Mouse (Mus musculus) ovary, postnatal 10 days (tissue): ENCODE measurements around the gene B3gnt6.

Experiments
- DNase-seq: peaks from one replicate; pipeline ENCODE4 v3.0.0; 2022; ENCODE audit warnings: low spot score

Gene B3gnt6

DNA sequence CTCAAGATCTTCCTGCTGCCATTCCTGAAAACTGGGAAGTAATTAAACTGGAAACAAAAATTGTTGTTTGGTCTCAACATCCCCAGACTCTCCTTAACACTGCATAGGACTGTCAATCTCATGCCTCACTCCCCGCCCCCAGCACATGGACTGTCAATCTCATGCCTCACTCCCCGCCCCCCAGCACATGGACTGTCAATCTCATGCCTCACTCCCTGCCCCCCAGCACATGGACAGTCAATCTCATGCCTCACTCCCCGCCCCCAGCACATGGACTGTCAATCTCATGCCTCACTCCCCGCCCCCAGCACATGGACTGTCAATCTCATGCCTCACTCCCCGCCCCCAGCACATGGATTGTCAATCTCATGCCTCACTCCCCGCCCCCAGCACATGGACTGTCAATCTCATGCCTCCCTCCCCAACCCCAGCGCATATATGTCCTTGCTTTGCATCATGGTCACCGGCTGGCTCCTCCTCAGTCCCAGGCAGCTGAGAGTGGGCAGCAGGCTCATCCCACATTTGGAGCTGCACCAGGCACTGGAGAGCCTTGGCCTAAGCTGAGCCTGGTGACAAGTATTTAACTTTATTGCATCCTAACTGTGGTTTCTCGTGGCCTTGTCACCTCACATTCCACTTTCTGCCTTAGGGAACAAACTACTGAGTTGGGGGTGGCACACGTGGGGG, 50.4 kb downstream of the B3gnt6 start:
- DNase-seq: no peak

DNA sequence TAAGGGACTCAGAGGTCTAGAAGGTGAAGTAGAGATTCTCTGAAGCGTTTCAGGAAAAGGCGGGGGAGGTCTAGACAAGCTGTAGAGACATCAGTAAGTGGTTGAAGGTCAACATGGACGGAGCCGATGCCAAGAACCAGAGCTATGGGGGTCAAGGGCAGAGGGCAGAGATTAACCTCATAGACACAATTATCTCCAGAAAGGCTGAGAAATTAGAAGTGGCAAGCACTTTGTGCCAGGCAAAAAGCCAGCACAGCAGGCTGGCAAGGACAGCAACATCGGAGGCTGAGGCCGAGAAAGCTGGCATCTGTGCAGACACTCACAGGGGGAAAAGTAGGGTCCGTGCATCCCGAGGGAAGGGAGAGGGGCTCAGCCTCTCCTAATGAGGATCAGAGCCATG, 51.5 kb downstream of the B3gnt6 start:
- no peak for DNase-seq

DNA sequence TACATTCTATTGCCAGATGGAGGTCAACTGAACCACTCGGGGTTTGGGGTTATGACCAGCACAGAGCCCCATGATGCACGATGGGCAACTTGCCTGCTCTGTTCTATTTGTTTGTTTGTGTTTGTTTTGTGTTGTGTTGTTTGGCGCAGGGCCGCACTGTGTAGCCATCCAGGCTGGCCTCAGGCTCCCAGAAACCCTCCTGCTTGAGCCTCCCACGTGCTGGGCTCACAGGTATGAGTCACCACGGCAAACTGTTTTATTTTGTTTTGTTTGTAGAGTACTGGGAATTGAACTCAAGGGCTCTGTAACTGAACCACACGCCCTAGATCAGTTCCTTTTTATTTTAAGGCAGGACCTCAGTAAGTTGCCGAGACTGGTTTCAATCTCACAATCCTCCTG, 52.8 kb downstream of the B3gnt6 start:
- DNase-seq: no peak

DNA sequence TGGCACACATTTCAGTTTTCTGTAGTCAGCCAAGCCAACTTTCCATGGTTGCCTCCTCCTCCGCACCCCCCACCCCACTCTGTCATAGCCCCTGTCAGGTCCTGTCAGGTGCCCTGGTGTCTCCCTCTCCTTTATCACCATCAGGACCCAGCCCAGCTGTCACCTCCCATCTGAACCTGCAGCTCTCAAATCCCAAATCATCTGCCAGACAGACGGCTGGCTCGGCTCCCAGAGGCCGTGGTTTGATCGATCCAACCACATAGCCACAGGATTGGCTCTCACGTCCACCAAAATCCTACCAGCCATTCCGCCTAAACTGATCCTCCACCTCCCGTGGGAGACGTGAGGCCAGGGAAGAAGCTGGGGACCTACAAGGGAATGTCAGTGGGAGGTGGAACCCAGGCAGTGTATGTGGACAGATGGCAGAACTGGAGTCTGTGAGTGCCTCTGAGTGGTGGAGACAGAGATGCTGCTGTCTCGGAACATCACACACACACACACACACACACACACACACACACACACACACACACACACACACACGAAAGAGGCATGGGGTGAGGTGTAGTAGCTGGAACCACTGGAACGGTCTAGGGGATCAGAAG, 53.3 kb downstream of the B3gnt6 start:
- no peak for DNase-seq

DNA sequence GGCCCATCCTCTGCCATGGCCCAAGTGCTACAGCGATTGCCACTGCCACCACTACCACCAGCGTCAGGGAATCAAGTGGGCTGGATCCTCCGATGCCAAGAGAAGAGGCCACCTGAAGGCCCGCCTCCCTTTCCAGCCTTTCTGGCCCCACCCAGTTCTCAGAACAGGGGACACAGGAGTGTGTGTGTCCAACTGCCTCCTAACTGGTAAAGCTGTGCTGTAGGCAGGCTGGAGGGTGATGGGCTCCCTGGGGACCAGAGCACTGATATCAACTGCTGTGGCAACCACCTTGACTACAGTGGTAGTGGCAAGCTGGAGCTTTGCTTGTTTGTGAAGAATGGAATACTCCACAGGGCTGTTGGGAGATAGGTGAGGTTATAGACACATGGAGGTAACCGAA, 53.9 kb downstream of the B3gnt6 start, which contains the start of gene Omp:
TSS of gene Omp (minus strand) at position 101 of the 400 bp plus-strand sequence.
- no peak for DNase-seq

DNA sequence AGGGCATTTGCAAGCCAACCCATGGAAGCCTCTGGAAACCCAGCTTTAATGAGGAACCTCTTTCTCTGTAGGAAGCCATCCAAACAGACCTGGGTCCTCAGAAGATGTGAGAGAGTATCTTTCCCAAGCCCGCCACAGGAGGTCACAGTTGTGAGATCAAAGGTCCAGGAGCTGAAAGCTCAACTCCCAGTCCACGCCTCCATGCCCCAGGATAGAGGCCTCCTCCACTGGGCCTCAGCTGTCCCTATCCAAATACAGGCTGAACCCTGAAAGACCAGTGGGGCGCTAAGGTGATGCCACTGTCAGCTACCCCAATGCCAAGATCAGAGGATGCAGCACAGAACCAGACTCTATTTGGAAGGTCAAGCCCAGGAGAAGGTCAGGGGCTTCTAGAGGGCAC, 56.6 kb downstream of the B3gnt6 start:
- DNase-seq: no peak
